Mouse (Mus musculus): ENCODE measurements at regions not wholly inside any gene's neighbourhood (a gene's known extent, or its start where the extent isn't known, plus 50 kb on each side); places are given as distances from the start of the nearest gene placed in this dataset.

DNA sequence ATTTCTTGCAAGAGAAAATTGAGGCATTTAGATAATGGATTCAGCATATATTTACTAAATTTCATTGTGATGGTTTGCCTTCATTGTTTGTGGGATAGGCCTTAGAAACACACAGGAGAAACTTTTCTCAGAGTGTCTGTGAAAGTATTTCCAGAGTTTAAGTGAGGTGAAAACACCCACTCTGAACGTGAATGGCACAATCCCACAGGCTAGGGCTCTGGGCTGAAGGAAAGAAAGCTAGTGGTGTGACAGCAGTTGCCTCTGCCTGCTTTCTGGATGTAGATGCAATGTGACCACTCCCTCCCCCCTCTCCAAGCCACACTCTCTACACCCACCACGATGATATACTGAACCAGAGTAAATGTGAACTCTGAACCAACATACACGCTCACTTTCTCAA is 672.4 kb upstream of the Tbl1xr1 start:
- DNase-seq: no peak

DNA sequence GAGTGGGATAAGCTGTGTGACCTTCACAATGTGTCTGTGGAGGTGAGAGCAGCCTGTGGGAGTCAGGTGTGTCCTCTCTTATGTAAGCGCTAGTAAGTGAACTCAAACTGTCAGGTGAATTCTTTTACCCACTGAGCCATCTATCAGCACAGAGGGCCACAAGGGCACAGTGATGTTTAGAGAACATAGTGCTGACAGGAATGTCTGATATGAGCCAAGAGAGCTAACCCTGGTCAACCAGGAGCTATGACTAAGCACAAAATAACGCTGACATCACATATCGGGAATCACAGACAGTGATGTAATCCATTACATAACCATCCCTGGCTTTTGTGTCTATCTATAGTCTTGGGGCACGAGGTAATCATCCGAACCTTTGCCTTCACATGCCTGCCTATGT is 669.4 kb upstream of the Tbl1xr1 start:
- DNase-seq: no peak

DNA sequence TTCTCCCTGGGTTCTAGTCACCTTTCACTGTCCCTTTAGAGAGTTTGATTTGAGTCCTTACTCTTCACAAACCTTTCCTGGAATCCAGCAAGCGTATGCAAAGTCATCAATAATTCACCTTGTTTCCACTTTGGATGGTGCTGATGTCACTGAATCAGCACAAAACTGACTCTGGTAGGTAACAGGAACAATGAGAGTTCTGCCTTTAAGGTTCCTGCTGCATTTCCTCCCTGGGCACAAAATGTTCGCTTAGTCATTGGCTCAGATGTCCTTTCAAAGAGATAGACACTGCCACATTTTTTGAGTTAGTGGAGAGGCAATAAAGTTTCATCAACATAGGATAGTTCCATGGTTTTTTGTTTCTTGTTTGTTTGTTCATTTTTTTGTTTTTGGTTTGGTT is 664.4 kb upstream of the Tbl1xr1 start:
- no peak for DNase-seq

DNA sequence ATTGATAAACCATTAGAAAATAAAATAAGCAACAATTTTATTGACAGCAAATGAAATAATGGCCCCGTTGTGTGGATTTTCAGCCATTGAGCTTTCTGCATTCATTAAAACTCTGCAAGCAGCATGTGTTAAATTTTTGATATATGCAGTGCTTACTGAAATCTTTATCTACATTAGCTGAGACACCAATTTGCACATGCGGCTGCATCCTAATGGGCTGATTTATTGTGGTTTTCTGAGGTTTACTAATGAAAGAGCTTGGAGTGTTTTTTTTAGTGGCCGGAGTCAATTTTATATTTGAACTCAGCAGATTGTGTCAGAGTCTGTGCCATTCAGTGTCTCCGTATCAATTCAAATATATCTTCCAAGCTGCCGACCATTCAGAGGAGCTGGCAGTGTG is 653.3 kb upstream of the Tbl1xr1 start:
- no peak for DNase-seq

DNA sequence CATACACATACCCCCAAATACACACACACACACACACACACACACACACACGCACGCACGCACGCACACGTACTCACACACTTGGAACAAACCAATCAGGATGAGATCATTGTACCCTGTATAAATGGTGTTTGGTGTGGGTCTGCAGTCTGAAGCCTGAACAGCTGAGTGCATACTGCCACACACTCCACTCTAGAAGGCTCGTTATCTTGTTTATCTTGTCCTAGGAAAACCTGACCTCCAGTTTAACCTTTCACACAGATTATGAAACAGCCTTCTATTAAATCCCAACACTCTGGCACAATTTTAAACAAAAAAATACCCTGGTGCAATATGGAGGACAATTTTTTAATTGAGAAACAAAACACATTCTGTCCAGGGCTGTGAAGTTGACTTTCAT is 649.9 kb upstream of the Tbl1xr1 start:
- DNase-seq: no peak

DNA sequence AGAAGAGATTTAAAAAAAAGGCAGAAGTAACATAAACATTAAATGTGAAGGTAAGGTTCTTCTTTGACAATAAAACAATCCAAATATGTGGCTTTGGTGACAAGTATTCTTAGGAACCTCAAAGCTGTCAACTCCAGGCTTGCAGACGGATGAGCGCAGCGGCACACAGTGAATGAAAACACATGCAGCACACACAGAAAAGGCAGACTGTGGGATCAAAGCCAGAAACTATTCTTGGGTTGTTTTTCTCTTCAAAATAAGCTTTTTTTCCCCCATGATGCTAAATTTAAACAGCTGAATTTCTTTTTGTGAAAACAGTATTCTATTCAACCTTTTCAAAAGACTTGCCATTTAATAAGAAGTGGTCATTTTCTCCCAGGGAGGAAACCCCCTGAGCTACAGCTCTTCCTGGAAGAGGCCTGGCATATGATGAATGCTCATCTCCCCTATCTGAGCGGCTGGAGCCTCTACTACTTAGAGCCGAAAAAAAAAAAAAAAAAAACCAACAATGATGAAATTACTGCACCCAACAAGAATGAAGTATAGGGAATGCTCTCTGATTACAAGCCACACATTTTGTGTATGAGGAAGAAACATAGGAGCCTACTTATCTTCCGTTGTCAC is 648.9 kb upstream of the Tbl1xr1 start:
- no peak for DNase-seq

DNA sequence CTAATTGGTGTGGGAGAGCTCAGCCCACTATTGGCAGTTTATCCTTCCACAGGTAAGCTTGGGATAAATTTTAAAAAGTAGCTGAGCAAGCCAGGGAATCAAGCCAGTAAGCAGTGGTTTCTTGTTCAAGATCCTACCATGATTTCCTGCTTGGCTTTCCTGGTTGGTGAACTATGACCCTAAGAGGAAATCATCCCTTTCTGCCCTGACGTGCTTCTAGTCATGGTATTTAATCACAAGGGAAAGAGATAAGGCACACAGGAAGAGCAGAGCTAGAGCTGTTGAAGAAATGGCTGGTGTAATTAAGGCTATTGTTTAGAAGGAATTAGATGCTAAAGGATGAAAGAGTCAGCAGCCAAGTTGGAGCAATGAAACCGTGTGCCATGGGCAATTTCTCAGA is 648.3 kb upstream of the Tbl1xr1 start:
- no peak for DNase-seq

DNA sequence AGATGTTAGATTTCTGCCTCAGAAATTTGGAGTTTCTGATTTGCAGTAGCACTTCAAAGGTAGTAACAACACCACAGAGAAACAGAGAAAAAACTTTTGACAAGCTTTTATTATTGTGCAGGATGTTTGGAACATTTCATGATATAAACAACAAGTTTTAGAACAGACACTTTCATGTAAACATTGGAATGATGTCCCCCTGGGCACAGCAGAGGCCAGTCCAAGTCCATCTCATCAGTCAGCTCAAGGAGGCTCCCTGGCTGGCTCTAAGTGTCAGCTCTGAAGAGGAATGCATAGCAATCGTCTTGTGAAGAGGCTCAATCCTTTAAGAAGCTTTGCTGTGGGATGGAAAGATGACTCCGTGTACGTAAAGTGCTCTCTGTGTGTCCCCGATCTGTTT is 612.2 kb upstream of the Tbl1xr1 start:
- no peak for DNase-seq

DNA sequence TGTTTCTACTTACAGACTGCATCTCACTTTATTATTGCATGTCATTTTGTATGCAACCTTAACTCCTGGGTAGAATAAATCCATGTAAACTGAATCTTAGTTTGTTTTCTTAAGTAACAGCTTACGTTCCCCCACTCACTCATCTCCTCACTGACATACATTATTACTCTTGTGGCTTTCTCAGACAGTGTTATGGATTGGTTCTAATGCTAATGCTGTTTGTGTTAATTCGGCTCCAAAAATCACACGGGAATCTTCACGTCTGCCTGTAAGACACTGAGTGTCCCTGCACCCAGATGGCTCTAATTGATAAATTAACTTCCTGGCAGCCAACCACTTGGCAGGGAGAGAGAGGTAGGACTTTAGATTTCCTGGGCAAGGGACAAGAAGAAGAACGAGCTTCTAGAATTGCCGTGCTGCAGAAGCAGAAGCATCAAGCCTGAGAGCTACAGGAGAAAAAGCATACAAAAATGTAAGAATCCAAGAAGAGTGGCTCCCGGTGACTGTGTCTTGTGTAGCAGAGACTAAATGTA is 610.3 kb upstream of the Tbl1xr1 start:
- no peak for DNase-seq

DNA sequence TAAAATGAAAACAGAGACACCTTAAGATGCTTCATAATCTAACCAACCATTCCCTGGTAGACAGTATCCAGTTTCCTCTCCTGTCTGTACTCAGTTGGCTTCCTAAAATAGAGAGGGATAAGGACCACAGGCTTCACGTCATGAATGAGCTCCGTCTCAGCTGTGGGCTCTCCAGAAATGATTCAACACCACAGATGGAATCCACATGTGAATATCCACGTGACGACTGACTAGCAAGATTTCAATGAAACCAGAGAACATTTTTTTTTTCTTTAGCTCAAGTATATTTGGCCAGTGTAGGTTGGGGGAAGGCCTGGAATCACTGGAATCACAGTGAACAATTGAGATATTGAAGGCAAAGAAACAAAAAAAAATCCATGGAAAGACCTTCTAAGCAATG is 599.1 kb upstream of the Tbl1xr1 start:
- no peak for DNase-seq

DNA sequence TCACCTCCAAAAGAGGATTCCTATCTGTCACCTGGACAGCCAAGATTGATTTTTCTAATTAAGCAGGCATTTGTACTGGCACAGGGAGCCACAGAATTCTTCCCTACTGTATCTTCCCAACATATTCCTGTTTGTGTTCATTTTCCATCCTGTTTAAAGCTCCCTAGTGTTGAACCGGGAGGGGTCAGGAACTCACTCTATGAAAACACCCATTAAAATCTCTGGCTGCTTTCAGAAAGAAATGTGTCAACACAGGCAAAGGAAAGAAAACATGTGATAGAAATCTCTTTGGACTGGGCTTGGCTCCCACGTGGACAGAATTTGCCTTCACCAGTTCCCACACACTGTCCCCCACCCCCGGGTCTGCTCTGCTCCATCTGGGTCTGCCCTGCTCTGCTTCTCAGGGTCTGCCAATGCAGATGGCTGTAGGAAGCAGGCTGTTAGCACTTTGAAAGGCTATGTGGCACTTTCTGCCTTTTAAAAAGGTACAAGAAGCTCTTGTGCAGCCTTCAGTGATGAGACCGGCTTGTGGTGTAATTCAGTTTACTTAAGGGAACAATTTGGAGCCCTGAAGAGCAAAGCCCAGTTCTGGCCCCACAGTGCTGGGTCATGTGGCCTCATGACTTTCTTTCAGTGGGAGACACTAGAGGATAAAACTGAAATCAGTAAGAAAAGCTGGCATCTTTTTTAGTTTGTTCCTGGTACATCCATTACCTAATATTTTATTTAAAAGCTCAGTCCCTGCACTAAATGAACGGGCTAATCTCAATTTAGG is 597.2 kb upstream of the Tbl1xr1 start:
- DNase-seq: peak in 1 of 2 experiments; percentile 12

DNA sequence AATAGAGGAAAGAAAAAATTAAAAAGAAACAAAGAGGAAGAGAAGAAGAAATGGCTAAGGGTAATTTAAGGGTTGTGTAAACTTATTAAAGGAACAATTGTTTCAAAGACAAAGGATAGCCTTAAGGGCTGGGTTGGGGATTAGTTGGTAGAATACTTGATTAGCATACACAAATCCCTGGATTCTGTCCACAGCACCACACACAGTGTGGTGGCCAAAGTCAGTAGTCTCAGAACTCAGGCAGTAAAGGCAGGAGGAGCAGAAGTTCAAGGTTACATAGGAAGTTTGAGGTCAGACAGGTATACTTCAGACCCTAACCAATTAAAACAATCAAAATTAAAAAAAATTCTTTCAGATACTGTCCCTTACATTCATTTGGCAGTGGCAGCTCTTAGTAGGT is 596.6 kb upstream of the Tbl1xr1 start:
- no peak for DNase-seq

DNA sequence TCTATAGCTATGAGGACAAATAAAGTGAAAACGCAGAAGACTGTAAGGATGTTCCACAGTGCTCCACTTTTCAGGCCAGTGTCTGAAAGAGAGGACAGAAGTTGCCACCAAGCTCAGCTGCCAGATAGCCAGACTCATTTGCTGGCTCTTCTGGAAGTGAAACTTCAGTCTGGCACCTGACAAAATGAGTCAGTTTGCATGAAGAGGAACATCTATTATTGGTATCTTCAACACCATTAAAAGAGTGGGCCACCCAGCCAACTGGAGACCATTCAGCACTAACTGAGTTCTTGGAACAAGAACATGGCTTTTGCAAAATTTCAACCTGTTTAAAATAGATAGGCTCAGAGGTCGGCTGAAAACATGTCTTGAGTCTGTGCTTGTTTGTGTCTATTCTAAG is 592.4 kb upstream of the Tbl1xr1 start:
- DNase-seq: no peak

DNA sequence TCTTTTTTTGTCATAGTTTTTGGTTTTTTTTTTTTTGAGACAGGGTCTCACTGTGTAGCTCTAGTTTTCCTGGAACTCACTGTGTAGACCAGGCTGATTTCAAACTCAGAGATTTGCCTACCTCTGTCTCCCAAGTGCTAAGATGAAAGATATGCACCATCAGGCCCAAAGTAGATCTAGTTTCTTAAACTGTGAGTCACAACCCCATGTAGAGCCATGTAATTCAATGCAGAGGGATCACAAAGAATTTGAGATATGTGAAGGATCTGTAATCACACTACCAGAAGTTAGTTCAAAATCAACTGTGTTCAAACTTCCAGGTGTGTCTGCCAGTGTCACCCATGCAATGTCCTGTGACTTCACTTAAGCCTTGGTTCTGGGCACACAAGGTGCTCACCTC is 591.0 kb upstream of the Tbl1xr1 start:
- DNase-seq: no peak

DNA sequence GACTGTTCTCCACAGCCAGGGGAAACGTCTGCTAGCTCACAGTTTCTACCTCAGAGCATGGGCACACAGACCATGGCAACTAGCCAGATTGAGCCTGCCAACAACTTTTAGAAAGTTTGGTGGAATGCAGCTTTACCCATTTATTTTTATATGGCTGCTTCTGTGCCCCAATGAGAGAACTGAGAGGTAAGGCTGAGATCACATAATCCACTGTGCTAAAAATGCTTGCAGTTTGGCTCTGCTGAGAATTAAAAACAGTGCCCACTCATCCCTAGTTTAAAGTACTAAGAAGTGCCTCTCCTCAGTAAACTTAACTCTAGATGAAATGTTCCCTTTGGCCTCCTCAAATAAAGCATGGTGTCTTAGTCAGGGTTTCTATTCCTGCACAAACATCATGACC is 586.9 kb upstream of the Tbl1xr1 start:
- DNase-seq: no peak

DNA sequence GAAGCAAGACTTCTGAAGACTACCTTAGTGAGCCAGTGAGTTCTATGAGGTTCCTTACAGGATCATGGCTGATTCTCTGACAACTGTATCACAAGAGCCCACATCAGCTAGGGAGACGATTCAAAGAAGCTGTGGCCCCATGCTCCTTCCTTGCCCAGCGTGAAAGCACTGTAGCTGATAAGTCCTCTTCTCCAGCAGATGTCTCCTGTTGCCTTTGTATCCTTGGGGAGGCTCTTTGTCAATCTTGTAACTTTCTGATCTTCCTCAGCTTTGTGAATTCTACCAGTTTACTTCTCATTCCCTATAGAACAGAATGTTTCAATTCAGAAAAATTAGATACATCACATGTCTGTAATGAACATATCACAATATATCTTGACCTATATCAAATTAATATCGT is 584.0 kb upstream of the Tbl1xr1 start:
- DNase-seq: no peak

DNA sequence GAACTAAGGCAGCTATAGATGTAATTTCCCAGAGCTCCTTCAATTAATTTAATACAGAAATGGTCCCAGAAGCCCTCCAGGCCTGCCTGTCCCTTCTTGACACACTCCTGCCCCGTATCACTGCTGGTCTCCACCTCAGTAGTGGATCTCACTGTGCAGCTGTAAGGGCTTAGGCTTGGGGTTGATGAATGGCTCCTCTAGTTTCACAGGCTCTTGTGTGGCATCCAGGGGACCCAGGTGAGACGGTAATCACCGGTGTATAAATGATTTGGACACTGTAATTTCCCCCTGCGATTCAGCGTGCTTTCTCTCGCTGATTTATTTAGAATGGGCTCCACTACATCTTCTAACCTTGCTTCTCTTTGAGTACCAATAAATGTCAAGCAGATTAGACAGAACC is 583.1 kb upstream of the Tbl1xr1 start:
- DNase-seq: no peak

DNA sequence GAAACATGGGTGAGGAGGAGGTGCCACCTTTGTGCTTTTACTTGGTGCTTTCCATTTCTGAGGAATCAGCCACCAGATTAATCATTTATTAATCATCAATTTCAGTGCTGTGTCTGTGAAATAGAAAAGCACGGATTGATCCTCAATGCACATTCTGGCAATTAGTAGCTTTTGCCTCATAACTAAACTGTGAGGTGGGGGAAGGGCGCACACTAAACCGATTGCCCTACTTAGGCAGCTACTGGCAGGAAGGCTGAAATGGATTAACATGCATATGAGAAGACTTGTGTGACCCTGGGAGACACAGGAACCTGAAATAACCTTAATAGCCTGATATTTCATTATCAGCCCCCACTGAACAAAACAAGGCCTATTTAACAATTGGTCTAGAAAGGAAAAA is 581.5 kb upstream of the Tbl1xr1 start:
- no peak for DNase-seq

DNA sequence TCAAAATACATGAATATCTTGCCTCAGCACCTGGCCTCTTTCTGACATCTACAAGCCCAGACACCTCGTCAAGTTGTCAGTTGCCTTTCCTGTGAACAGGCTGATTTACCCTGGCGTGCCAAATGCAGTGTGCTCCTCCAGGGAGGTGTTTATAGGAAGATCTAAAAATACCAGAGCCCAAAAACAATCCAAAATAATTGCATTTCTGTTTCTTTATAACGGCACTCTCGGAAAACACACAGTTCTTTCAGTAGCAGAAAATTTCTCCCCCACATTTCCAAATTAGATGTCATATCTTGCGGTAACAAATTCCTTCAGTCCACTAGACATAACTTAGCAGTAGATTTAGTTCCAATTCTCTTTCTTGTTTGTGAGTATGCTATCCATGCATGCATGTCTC is 580.8 kb upstream of the Tbl1xr1 start:
- DNase-seq: no peak

DNA sequence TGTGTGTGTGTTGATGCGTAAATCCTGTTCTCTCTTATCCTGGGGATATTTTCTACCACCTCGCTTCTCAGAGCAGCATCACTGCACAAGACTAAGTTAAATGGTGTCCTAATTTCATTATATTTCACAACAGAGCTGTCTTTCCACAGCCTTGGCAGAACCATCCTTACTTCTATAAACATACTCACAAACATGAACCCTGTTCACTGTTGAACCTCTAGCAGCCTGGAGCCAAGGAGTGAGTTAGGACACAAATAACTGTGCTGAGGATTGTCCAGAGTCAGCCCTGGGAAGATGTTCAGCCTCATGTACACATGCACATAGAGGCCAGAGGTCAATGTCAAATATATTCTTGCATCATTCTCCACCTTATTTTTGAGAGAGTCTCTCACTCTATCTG is 580.3 kb upstream of the Tbl1xr1 start:
- no peak for DNase-seq

DNA sequence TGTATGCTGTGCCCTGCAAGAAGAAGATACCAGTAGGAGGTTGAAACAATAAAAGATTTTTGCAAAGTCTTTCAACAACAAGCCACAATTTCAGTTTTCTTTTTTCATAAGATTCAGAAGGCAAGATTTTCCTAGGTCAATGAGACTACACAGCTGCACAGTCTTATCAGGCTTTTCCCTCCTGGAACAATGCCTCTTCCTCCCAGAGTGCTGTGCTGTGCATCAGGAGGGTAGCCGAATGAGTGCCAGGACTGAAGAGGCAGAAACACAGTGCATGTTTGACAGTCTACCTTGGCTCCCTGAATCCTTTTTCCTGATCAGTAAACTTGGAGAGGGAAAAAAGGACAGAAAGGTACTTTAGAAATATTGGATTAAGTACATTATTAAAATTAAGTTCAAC is 579.4 kb upstream of the Tbl1xr1 start:
- no peak for DNase-seq

DNA sequence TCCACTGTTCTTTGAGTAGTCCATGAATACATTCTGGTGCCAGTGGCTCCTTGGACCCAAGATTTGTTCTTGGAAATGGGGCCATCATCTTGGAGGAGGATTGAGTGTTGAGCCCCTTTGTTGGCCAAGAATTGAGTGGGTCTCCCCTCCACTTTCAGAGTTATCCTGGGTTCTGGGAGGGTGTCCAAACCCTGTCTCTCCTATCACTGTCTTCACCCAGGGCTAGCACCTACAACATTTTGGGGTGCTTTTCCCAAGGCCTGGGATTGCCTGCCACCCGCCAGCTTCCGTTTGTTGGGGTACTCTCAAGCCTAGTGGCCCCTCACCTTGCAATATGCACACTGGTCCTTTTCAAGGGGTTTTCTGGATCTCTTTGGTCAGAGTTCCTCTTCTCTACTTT is 568.8 kb upstream of the Tbl1xr1 start:
- no peak for DNase-seq

DNA sequence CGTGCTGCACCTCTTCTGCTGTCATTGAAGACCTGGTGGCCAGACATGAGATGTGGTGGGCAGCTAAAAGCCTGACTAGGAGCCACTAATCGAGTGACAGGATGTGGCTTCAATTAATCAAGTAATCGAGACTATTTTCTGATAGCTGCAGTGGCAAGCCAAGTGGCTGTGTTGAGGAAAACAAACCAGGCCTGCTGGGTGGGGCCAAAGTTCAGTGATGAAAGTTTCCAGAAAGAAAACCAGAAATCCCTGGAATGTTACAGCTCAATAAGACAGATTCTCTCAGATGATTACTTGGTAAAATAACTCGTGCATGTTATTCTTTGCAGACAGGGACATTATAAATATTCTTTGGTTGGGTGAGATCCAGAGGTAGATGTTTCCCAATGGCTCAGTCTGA is 564.4 kb upstream of the Tbl1xr1 start:
- no peak for DNase-seq

DNA sequence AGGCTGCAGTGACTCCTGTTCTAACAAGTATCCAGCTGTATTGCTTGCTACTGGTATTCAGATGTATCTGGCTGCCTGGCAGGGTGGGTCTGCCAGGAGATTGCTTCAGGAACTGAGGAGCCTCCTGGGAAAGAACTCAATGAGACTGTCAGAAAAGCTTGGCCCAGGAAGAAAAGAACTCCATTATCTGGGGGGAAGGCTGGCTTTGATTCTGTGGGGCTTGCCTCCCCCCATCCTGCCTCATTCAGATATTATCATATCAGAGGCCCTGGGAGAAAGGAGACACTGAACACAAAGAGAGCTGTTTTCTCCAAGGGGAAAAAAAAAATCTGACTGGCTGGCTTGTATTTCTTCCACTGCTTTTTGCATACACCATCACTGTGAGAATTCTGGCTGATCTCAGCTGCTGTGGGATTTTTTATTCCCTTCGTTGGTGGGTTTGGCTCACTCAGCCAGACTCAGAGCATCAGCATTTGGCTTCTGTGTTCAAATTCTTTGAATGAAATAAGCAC is 552.0 kb upstream of the Tbl1xr1 start:
- DNase-seq: no peak

DNA sequence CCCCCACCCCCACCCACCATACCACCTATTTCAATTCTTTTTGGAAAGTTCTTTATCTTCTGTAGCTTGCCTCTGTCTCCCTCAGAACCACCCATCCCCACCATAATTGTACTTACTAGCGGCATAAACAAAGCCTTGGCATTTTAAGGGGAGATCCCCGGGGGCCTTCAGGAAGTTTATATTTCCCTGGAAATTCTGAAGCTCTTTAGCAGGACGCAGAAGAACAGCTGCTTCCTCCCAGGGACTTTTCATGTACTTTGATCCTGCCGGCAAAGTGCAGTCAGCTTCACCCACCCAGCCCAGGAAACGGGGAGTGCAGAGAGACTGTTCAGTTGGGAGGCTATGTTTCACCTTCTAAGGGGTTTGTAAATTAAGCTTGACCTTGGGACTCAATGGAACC is 545.6 kb upstream of the Tbl1xr1 start:
- peak; percentile 26 to 36 for DNase-seq

Data from thymus, postnatal 36 days (tissue).